Mouse (Mus musculus): ENCODE results near the gene Zar1. TPM values are rescaled to one million over a fixed set of nuclear protein-coding genes. Genes with fewer than 3 reads are reported as not detected.
A peak's percentile ranks its signal among the peaks of the same experiment; 100 is the strongest.
"Not testable (repeated sequence)": the region's sequence is repeated elsewhere in the genome, so short reads cannot be mapped to it uniquely, and the experiment has no call there.

The Zar1 gene
- polyA plus RNA-seq, 1 experiment from 2014 or later: 1.6 TPM

DNA sequence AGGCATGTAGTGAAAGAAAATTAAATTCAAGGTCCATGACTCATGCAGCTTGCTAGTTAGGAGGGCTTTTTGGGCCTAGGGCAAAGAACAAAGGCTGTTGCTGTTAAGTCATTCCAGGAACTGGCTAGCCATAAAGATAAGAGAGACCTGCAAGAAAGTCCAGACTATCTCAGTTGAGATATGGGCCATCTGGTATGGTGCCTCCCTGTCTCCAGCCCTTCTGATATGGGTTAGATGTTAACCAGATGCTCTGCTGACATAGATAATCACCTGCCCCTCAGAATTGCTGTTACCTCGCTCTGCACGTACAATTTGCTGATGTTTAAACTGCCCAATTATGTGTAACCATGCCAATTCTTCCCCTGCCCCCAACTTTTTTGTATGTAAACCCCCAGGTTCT is 17.9 kb downstream of the Zar1 start:
- H3K27ac ChIP-seq (replicated peaks); H3K9me3 ChIP-seq; H3K27me3 ChIP-seq; H3K4me1 ChIP-seq; H3K9ac ChIP-seq (replicated peaks); ATAC-seq (replicated peaks); H3K36me3 ChIP-seq; H3K4me2 ChIP-seq (replicated peaks); H3K4me3 ChIP-seq: not testable (repeated sequence)
- 95% methylated on average over 2 of the region's 2 CpGs for WGBS

GRCm38 (mm10) chr5:72560976-72561628 is 20.0 kb downstream of the Zar1 start:
- no peaks in the 10 kb centered on the region for H3K36me3 ChIP-seq
- WGBS: 85% methylated on average over 3 of the region's 3 CpGs
- H3K27ac ChIP-seq (replicated peaks): no peak overlapping the region
- H3K9ac ChIP-seq (replicated peaks): no peak overlapping the region
- no peaks in the 10 kb centered on the region for H3K9me3 ChIP-seq
- H3K4me3 ChIP-seq: no peak overlapping the region
- no peak overlapping the region for H3K4me2 ChIP-seq (replicated peaks)
- ATAC-seq (replicated peaks): no peak
- H3K27me3 ChIP-seq: no peaks in the 10 kb centered on the region
- peaks cover 17% of the 10 kb centered on the region for H3K4me1 ChIP-seq

- ATAC-seq (replicated peaks): peak; percentile 98
- under 1% methylated on average over 42 of the region's 42 CpGs for WGBS
- peak within 1 kb of the TSS; percentile 85 for H3K9ac ChIP-seq (replicated peaks)
Observed at GRCm38 (mm10) chr5:72559544-72560049, 21.5 kb downstream of the Zar1 start, which contains the start of gene Nfxl1. Gene Nfxl1 (minus strand): TSS chr5:72559684.

GRCm38 (mm10) chr5:72558716-72559526 is 22.1 kb downstream of the Zar1 start:
- H3K4me1 ChIP-seq: peaks cover 17% of the 10 kb centered on the region
- H3K27ac ChIP-seq (replicated peaks): peak overlapping the region; percentile 63
- peak; percentile 80 for ATAC-seq (replicated peaks)
- peak overlapping the region; percentile 80 for H3K4me3 ChIP-seq
- under 1% methylated on average over 57 of the region's 57 CpGs for WGBS
- peak overlapping the region; percentile 73 for H3K4me2 ChIP-seq (replicated peaks)
- H3K9ac ChIP-seq (replicated peaks): peak overlapping the region; percentile 85
- no peaks in the 10 kb centered on the region for H3K27me3 ChIP-seq
- H3K36me3 ChIP-seq: peaks cover 5% of the 10 kb centered on the region; the same call in 1 of the 2 replicates
- H3K9me3 ChIP-seq: no peaks in the 10 kb centered on the region

More at GRCm38 (mm10) chr5:72559544-72560049, 21.5 kb downstream of the Zar1 start, which contains the start of gene Nfxl1:
- Histone ChIP-seq H3K27ac (replicated peaks) (peak within 1 kb of the TSS; percentile 69), H3K9me3 (no peaks in the 10 kb centered on the region), H3K27me3 (no peaks in the 10 kb centered on the region), H3K4me2 (replicated peaks) (peak within 1 kb of the TSS; percentile 73), H3K4me1 (peaks cover 17% of the 10 kb centered on the region), H3K4me3 (peak within 1 kb of the TSS; percentile 80), H3K36me3 (peaks cover 5% of the 10 kb centered on the region; the same call in 1 of the 2 replicates)

GRCm38 (mm10) chr5:72556245-72556644 is 24.8 kb downstream of the Zar1 start:
- no peak overlapping the region for H3K27ac ChIP-seq (replicated peaks)
- H3K4me1 ChIP-seq: peaks cover 17% of the 10 kb centered on the region
- H3K36me3 ChIP-seq: peaks cover 14% of the 10 kb centered on the region; the same call in 1 of the 2 replicates
- 83% methylated on average over 3 of the region's 3 CpGs for WGBS
- H3K9ac ChIP-seq (replicated peaks): no peak overlapping the region
- H3K9me3 ChIP-seq: no peaks in the 10 kb centered on the region
- no peaks in the 10 kb centered on the region for H3K27me3 ChIP-seq
- H3K4me3 ChIP-seq: no peak overlapping the region
- no peak overlapping the region for H3K4me2 ChIP-seq (replicated peaks)
- no peak for ATAC-seq (replicated peaks)

DNA sequence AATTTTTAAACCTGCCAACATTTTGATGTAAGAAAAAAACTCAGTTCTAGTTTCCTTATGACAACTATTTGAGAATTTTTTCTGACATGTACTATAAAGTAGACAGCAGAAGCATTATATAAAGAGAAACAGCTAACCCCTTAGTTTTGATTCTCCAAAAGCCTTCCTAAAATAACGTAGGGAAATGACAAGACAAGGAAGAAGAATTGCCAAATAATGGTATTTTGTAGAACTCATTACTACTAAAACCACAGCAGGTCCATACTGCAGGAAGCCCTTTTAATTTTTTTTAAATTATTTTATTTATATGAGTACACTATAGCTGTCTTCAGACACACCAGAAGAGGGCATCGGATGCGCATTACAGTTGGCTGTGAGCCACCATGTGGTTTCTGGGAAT is 29.8 kb downstream of the Zar1 start:
- Histone ChIP-seq H3K4me2 (replicated peaks) (no peak overlapping the region), H3K4me1 (no peaks in the 10 kb centered on the region), H3K9ac (replicated peaks) (no peak overlapping the region), H3K4me3 (no peak overlapping the region), H3K27me3 (no peaks in the 10 kb centered on the region), H3K36me3 (peaks cover 23% of the 10 kb centered on the region; the same call in 1 of the 2 replicates), H3K27ac (replicated peaks) (no peak overlapping the region), H3K9me3 (no peaks in the 10 kb centered on the region)
- 95% methylated on average over 3 of the region's 3 CpGs for WGBS
- no peak for ATAC-seq (replicated peaks)

- ATAC-seq (replicated peaks): no peak
- H3K9me3 ChIP-seq: no peaks in the 10 kb centered on the region
- H3K4me2 ChIP-seq (replicated peaks): no peak overlapping the region
- H3K27ac ChIP-seq (replicated peaks): no peak overlapping the region
- peaks cover 37% of the 10 kb centered on the region for H3K36me3 ChIP-seq
- WGBS: 91% methylated on average over 3 of the region's 3 CpGs
- H3K27me3 ChIP-seq: no peaks in the 10 kb centered on the region
- no peak overlapping the region for H3K4me3 ChIP-seq
- no peaks in the 10 kb centered on the region for H3K4me1 ChIP-seq
- H3K9ac ChIP-seq (replicated peaks): no peak overlapping the region
Observed at GRCm38 (mm10) chr5:72528896-72529295, 52.2 kb downstream of the Zar1 start.

Other genes starting within 250 kb of the Zar1 start
- gene Corin, start 76.8 kb downstream of the Zar1 start, polyA plus RNA-seq (2015; fragmentation: Nextera tagmentation; extraction: Ambion mirVana): 0.08 TPM in 1 of 2 replicates, not detected in the other
- gene Nfxl1, start 21.6 kb downstream of the Zar1 start, polyA plus RNA-seq (2015; fragmentation: Nextera tagmentation; extraction: Ambion mirVana): 14.4 TPM in 2 replicates
- 2.3 and 2.5 TPM in 2 replicates for gene Gm5868, start 6.3 kb upstream of the Zar1 start, polyA plus RNA-seq (2015; fragmentation: Nextera tagmentation; extraction: Ambion mirVana)
- not detected in 2 replicates for gene Cnga1, start 63.0 kb upstream of the Zar1 start, polyA plus RNA-seq (2015; fragmentation: Nextera tagmentation; extraction: Ambion mirVana)
- 0.42 and 0.69 TPM in 2 replicates for gene Nipal1, start 66.5 kb upstream of the Zar1 start, polyA plus RNA-seq (2015; fragmentation: Nextera tagmentation; extraction: Ambion mirVana)
- gene Txk, start 171.5 kb upstream of the Zar1 start, polyA plus RNA-seq (2015; fragmentation: Nextera tagmentation; extraction: Ambion mirVana): not detected in 2 replicates

Data from forebrain, embryonic 15.5 days (tissue).